ENCODE assay signal across 8 mouse cellular contexts in genomic region chr7:16845072-16845819, GRCm38 (mm10). TPM values are rescaled to one million over a fixed set of nuclear protein-coding genes. Genes with fewer than 3 reads are reported as not detected.
DNase-seq lines count a peak whose midpoint lies in the region; ATAC-seq lines count a peak whose summit lies in the region.

No protein-coding gene starts in this region.

- no peaks in the 10 kb centered on the region for H3K9me3 ChIP-seq in hindbrain, embryonic 11.5 days (ENCODE audit: control insufficient read depth, low read length)
- no peaks in the 10 kb centered on the region for H3K9me3 ChIP-seq in limb, embryonic 13.5 days
- no peaks in the 10 kb centered on the region for H3K9me3 ChIP-seq in midbrain, embryonic 15.5 days

- no peaks in the 10 kb centered on the region for H3K27me3 ChIP-seq in hindbrain, embryonic 11.5 days (ENCODE audit: control insufficient read depth, insufficient read depth, low read length)
- no peaks in the 10 kb centered on the region for H3K27me3 ChIP-seq in limb, embryonic 13.5 days
- H3K27me3 ChIP-seq in midbrain, embryonic 15.5 days (replicated peaks): no peaks in the 10 kb centered on the region

- no peak overlapping the region for H3K27ac ChIP-seq in hindbrain, embryonic 11.5 days (ENCODE audit: low read depth, low read length)
- H3K27ac ChIP-seq in limb, embryonic 13.5 days: peak overlapping the region; percentile 79
- H3K27ac ChIP-seq in midbrain, embryonic 15.5 days: 0 out of 2 replicates have a peak overlapping the region, but pooled peaks have one; percentile 17

- 0 out of 2 replicates have a peak, but pooled peaks have one; percentile 28 for ATAC-seq in erythroid progenitor cell, adult 5-6 weeks (replicated peaks; ENCODE audit: low FRiP score, poor library complexity, severe bottlenecking)
- no peak for ATAC-seq in hindbrain, embryonic 11.5 days (ENCODE audit: low FRiP score)
- ATAC-seq in limb, embryonic 13.5 days (ENCODE audit: low FRiP score, low read depth): no peak
- no peak for ATAC-seq in midbrain, embryonic 15.5 days (replicated peaks)

- no peak overlapping the region for H3K9ac ChIP-seq in hindbrain, embryonic 11.5 days (ENCODE audit: low read depth, low read length)
- H3K9ac ChIP-seq in limb, embryonic 13.5 days: peak overlapping the region; percentile 89
- no peak overlapping the region for H3K9ac ChIP-seq in midbrain, embryonic 15.5 days

- H3K4me2 ChIP-seq in hindbrain, embryonic 11.5 days (replicated peaks; ENCODE audit: low read depth, low read length): peak overlapping the region; percentile 19; the same call in 1 of the 2 replicates
- peak overlapping the region; percentile 98 for H3K4me2 ChIP-seq in limb, embryonic 13.5 days (replicated peaks)
- H3K4me2 ChIP-seq in midbrain, embryonic 15.5 days: peak overlapping the region; percentile 94; the same call in 1 of the 2 replicates

- no peak overlapping the region for H3K4me3 ChIP-seq in hindbrain, embryonic 11.5 days (ENCODE audit: low read depth, low read length)
- H3K4me3 ChIP-seq in limb, embryonic 13.5 days: peak overlapping the region; percentile 68
- no peak overlapping the region for H3K4me3 ChIP-seq in midbrain, embryonic 15.5 days

- DNase-seq in T-cell, adult 2 months (ENCODE audit: low spot score): peak; percentile 67
- no peak for DNase-seq in hindbrain, embryonic 11.5 days (ENCODE audit: low spot score)
- peak; percentile 90 for DNase-seq in thymus, postnatal 14 days
- no peak for DNase-seq in cerebellum, postnatal 4 days (ENCODE audit: low spot score in 2 of 2)
- no peak for DNase-seq in left cerebral cortex, adult 11 months (ENCODE audit: low spot score)

- H3K4me1 ChIP-seq in hindbrain, embryonic 11.5 days (replicated peaks; ENCODE audit: control insufficient read depth, insufficient read depth, low read length): peaks cover 2% of the 10 kb centered on the region; the same call in 1 of the 2 replicates
- peaks cover 28% of the 10 kb centered on the region for H3K4me1 ChIP-seq in limb, embryonic 13.5 days
- peaks cover 27% of the 10 kb centered on the region for H3K4me1 ChIP-seq in midbrain, embryonic 15.5 days

- H3K36me3 ChIP-seq in hindbrain, embryonic 11.5 days (ENCODE audit: control insufficient read depth, insufficient read depth, low read length): peaks cover 2% of the 10 kb centered on the region; the same call in 1 of the 2 replicates
- peaks cover 55% of the 10 kb centered on the region for H3K36me3 ChIP-seq in limb, embryonic 13.5 days
- H3K36me3 ChIP-seq in midbrain, embryonic 15.5 days (replicated peaks): peaks cover 10% of the 10 kb centered on the region

- WGBS in hindbrain, embryonic 11.5 days: 36% methylated on average over 14 of the region's 14 CpGs
- 20% methylated on average over 14 of the region's 14 CpGs for WGBS in limb, embryonic 13.5 days
- WGBS in midbrain, embryonic 15.5 days: 39% methylated on average over 14 of the region's 14 CpGs

RNA-seq across cellular contexts. Expression of gene Prkd2, which starts 2.5 kb away (rescaled TPM):
- total RNA-seq in erythroid progenitor cell, adult 5-6 weeks (2015; ENCODE audit: low replicate concordance): 8.3 and 18.4 TPM in 2 replicates
- total RNA-seq in erythroid progenitor cell, adult 5-6 weeks (2017; ENCODE audit: low replicate concordance): 3.8 and 4.9 TPM in 2 replicates
- 8.8 and 9.4 TPM in 2 replicates for polyA plus RNA-seq in hindbrain, embryonic 11.5 days (2014; fragmentation: Nextera tagmentation; extraction: Ambion mirVana)
- polyA plus RNA-seq in limb, embryonic 13.5 days (2015; fragmentation: Nextera tagmentation; extraction: Ambion mirVana): 20.8 and 20.9 TPM in 2 replicates
- polyA plus RNA-seq in midbrain, embryonic 15.5 days (2015; fragmentation: Nextera tagmentation; extraction: Ambion mirVana): 6.7 TPM in 2 replicates

RNA-seq across cellular contexts. Expression of gene Fkrp, which starts 28.7 kb away (rescaled TPM):
- total RNA-seq in erythroid progenitor cell, adult 5-6 weeks (2015; ENCODE audit: low replicate concordance): 6.5 and 7.5 TPM in 2 replicates
- 4.9 and 19.6 TPM in 2 replicates for total RNA-seq in erythroid progenitor cell, adult 5-6 weeks (2017; ENCODE audit: low replicate concordance)
- polyA plus RNA-seq in hindbrain, embryonic 11.5 days (2014; fragmentation: Nextera tagmentation; extraction: Ambion mirVana): 21.9 and 22.7 TPM in 2 replicates
- polyA plus RNA-seq in limb, embryonic 13.5 days (2015; fragmentation: Nextera tagmentation; extraction: Ambion mirVana): 32.4 and 33.3 TPM in 2 replicates
- polyA plus RNA-seq in midbrain, embryonic 15.5 days (2015; fragmentation: Nextera tagmentation; extraction: Ambion mirVana): 51.9 and 55.1 TPM in 2 replicates

RNA-seq across cellular contexts. Expression of gene Strn4, which starts 29.6 kb away (rescaled TPM):
- 75.0 and 87.2 TPM in 2 replicates for total RNA-seq in erythroid progenitor cell, adult 5-6 weeks (2015; ENCODE audit: low replicate concordance)
- 76.9 and 128 TPM in 2 replicates for total RNA-seq in erythroid progenitor cell, adult 5-6 weeks (2017; ENCODE audit: low replicate concordance)
- polyA plus RNA-seq in hindbrain, embryonic 11.5 days (2014; fragmentation: Nextera tagmentation; extraction: Ambion mirVana): 112 and 130 TPM in 2 replicates
- 117 and 124 TPM in 2 replicates for polyA plus RNA-seq in limb, embryonic 13.5 days (2015; fragmentation: Nextera tagmentation; extraction: Ambion mirVana)
- 205 and 227 TPM in 2 replicates for polyA plus RNA-seq in midbrain, embryonic 15.5 days (2015; fragmentation: Nextera tagmentation; extraction: Ambion mirVana)

RNA-seq across cellular contexts. Expression of gene Dact3, which starts 29.9 kb away (rescaled TPM):
- not detected in 2 replicates for total RNA-seq in erythroid progenitor cell, adult 5-6 weeks (2015; ENCODE audit: low replicate concordance)
- total RNA-seq in erythroid progenitor cell, adult 5-6 weeks (2017; ENCODE audit: low replicate concordance): not detected in 2 replicates
- 7.6 and 8.0 TPM in 2 replicates for polyA plus RNA-seq in hindbrain, embryonic 11.5 days (2014; fragmentation: Nextera tagmentation; extraction: Ambion mirVana)
- polyA plus RNA-seq in limb, embryonic 13.5 days (2015; fragmentation: Nextera tagmentation; extraction: Ambion mirVana): 5.1 and 6.1 TPM in 2 replicates
- 4.7 and 4.8 TPM in 2 replicates for polyA plus RNA-seq in midbrain, embryonic 15.5 days (2015; fragmentation: Nextera tagmentation; extraction: Ambion mirVana)

RNA-seq across cellular contexts. Expression of gene Gng8, which starts 46.3 kb away (rescaled TPM):
- total RNA-seq in erythroid progenitor cell, adult 5-6 weeks (2015; ENCODE audit: low replicate concordance): not detected in 2 replicates
- total RNA-seq in erythroid progenitor cell, adult 5-6 weeks (2017; ENCODE audit: low replicate concordance): not detected in 2 replicates
- polyA plus RNA-seq in hindbrain, embryonic 11.5 days (2014; fragmentation: Nextera tagmentation; extraction: Ambion mirVana): 9.0 and 11.0 TPM in 2 replicates
- 15.4 and 16.0 TPM in 2 replicates for polyA plus RNA-seq in limb, embryonic 13.5 days (2015; fragmentation: Nextera tagmentation; extraction: Ambion mirVana)
- 9.7 and 16.6 TPM in 2 replicates for polyA plus RNA-seq in midbrain, embryonic 15.5 days (2015; fragmentation: Nextera tagmentation; extraction: Ambion mirVana)

Comparison
In these comparisons a context has a peak if more than half of its experiments do, and no peak if none do; other contexts are left out.
1. DNase-seq: peak in T-cell, adult 2 months (single experiment) and thymus, postnatal 14 days (single experiment); none in hindbrain, embryonic 11.5 days (single experiment), cerebellum, postnatal 4 days (0 of 2) and left cerebral cortex, adult 11 months (single experiment).
2. H3K4me2 ChIP-seq: peak in every context shown above with its lines; median percentile 98 in limb, embryonic 13.5 days; 94 in midbrain, embryonic 15.5 days; 19 in hindbrain, embryonic 11.5 days.